Mouse (Mus musculus) testis, adult 2 months (tissue): ENCODE measurements at regions not wholly inside any gene's neighbourhood (a gene's known extent, or its start where the extent isn't known, plus 50 kb on each side); places are given as distances from the start of the nearest gene placed in this dataset.

Experiments
- H3K27ac ChIP-seq: fragments of 200-500 bp; 2 replicates; pipeline ENCODE4 v1.5.1; 2012; ENCODE audit warnings: low read depth, low read length; ENCODE audit not compliant: control insufficient read depth, insufficient read depth
- H3K27me3 ChIP-seq: fragments of 200-500 bp; 2 replicates; pipeline ENCODE4 v1.6.1; 2012; ENCODE audit warnings: mild to moderate bottlenecking, low read length, moderate library complexity; ENCODE audit not compliant: control insufficient read depth, insufficient read depth
- H3K36me3 ChIP-seq: fragments of 200-500 bp; 2 replicates; pipeline ENCODE4 v1.6.1; 2012; ENCODE audit warnings: mild to moderate bottlenecking, low read length; ENCODE audit not compliant: control insufficient read depth, insufficient read depth
- H3K4me1 ChIP-seq: fragments of 200-500 bp; 2 replicates; pipeline ENCODE4 v1.6.1; 2012; ENCODE audit warnings: low read length; ENCODE audit not compliant: control insufficient read depth, insufficient read depth
- H3K4me3 ChIP-seq: fragments of 200-500 bp; 2 replicates; pipeline ENCODE4 v1.5.1; 2012; ENCODE audit warnings: low read depth, mild to moderate bottlenecking, low read length, moderate library complexity, mixed read lengths; ENCODE audit not compliant: control insufficient read depth
- CTCF ChIP-seq: fragments of 200-500 bp; IDR thresholded peaks from 2 replicates; pipeline ENCODE4 v1.5.1; 2012; ENCODE audit warnings: low read depth, mild to moderate bottlenecking, inconsistent platforms, low read length, moderate library complexity; ENCODE audit not compliant: control insufficient read depth, insufficient read depth, insufficient replicate concordance
- POLR2A ChIP-seq: fragments of 200-500 bp; IDR thresholded peaks from 2 replicates; pipeline ENCODE4 v1.6.1; 2012; ENCODE audit warnings: low read depth, mild to moderate bottlenecking, inconsistent platforms, low read length, moderate library complexity; ENCODE audit not compliant: control insufficient read depth

DNA sequence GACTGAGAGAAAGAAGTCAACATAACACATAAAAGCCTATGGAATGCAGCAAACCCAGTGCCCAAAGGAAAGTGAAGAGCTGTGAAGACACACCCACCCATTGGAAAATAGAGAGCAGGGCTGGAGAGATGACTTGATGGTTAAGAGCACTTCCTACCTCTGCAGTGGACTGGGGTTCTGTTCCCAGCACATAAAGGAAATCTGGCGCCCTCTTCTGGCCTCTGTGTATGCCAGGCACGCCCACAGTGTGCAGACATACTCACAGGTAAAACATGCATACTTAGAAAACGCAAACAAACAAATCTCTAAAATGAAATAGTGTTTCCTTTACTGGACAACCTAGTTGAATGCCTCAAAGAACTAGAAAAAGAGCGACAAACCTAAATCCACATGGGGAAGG lies 440.4 kb downstream of the Fgf9 start:
- H3K4me1 ChIP-seq: no peaks in the 10 kb centered on the region
- H3K27ac ChIP-seq: no peak overlapping the region
- H3K4me3 ChIP-seq: no peak overlapping the region
- no peaks in the 10 kb centered on the region for H3K27me3 ChIP-seq
- H3K36me3 ChIP-seq: no peaks in the 10 kb centered on the region
- TF ChIP-seq POLR2A (no peak), CTCF (peak; percentile 31; the same call in 1 of the 2 replicates)

- H3K27me3 ChIP-seq: no peaks in the 10 kb centered on the region
- no peak overlapping the region for H3K4me3 ChIP-seq
- H3K36me3 ChIP-seq: no peaks in the 10 kb centered on the region
- H3K4me1 ChIP-seq: no peaks in the 10 kb centered on the region
- TF ChIP-seq CTCF: no peak
- no peak for TF ChIP-seq POLR2A
- no peak overlapping the region for H3K27ac ChIP-seq
Measured at GRCm38 (mm10) chr14:58509106-58509505, 438.8 kb downstream of the Fgf9 start.

DNA sequence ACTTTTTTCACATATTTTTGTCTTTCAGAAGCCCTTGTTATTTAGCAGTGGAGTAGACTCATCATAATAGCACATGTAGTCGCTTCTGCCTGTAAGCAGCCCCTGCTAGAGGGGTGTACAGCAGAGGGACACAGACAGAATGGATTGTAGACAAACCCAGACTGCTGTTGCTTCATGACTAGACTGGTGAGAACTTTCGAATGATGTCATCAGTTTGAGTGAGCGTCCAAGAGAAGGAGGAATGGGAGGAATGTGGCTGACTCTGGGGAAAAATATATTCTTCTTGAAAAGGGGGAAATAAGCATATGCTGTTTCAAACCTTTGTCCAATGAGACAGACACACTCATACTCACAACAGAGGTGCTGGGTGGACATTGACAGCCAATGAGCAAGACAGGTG lies 436.1 kb downstream of the Fgf9 start:
- H3K4me3 ChIP-seq: no peak overlapping the region
- no peak overlapping the region for H3K27ac ChIP-seq
- no peaks in the 10 kb centered on the region for H3K27me3 ChIP-seq
- TF ChIP-seq POLR2A: no peak
- no peak for TF ChIP-seq CTCF
- no peaks in the 10 kb centered on the region for H3K36me3 ChIP-seq
- no peaks in the 10 kb centered on the region for H3K4me1 ChIP-seq

DNA sequence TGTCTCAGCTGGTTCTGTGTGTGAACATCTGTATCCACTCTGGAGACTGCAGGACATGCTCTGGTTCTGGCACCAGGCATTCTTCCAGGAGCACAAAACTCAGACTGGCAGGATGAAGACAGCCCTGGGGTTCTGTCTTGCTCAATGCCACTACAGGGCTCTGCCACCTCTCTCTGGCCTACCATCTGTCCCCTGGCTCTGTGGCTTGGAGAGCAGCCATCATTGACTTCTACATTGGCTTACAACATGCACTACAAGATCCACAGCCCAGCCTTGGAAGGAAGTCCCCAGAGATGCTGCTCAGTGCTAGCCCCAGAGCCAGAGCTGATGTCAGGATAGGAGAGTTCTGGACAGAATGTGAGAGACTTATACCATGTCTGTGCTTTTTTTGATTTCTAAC lies 435.5 kb downstream of the Fgf9 start:
- Histone ChIP-seq H3K4me3 (no peak overlapping the region), H3K4me1 (no peaks in the 10 kb centered on the region), H3K27ac (no peak overlapping the region), H3K27me3 (no peaks in the 10 kb centered on the region), H3K36me3 (no peaks in the 10 kb centered on the region)
- TF ChIP-seq CTCF: no peak

GRCm38 (mm10) chr14:58502890-58503289 lies 432.5 kb downstream of the Fgf9 start:
- H3K27ac ChIP-seq: no peak overlapping the region
- H3K4me1 ChIP-seq: no peaks in the 10 kb centered on the region
- TF ChIP-seq POLR2A: no peak
- no peak for TF ChIP-seq CTCF
- H3K36me3 ChIP-seq: no peaks in the 10 kb centered on the region
- H3K4me3 ChIP-seq: no peak overlapping the region
- no peaks in the 10 kb centered on the region for H3K27me3 ChIP-seq

DNA sequence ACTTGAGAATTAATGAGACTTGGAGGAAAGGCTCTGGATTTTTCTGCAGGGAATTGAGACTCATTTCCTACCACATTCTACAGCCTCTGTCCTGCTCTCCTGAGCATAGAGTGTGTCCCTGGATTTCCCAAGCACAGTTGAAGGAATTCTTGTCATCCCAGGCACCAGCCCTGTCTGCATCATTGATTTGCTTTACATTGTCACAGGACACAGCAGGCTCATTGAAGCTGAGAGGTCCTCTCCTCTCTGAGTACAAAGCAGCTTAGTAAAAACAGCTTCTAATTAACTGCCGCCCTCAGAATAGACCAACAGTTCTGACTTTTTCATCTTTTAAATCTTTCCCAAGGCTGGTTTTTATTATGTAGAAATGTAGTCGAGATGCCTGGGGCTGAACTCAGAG lies 429.7 kb downstream of the Fgf9 start:
- H3K4me1 ChIP-seq: no peaks in the 10 kb centered on the region
- H3K27ac ChIP-seq: no peak overlapping the region
- no peak overlapping the region for H3K4me3 ChIP-seq
- H3K27me3 ChIP-seq: no peaks in the 10 kb centered on the region
- H3K36me3 ChIP-seq: no peaks in the 10 kb centered on the region
- no peak for TF ChIP-seq CTCF
- TF ChIP-seq POLR2A: no peak

GRCm38 (mm10) chr14:58499501-58499900 lies 429.2 kb downstream of the Fgf9 start:
- no peaks in the 10 kb centered on the region for H3K4me1 ChIP-seq
- no peak for TF ChIP-seq CTCF
- H3K27ac ChIP-seq: no peak overlapping the region
- H3K36me3 ChIP-seq: no peaks in the 10 kb centered on the region
- no peaks in the 10 kb centered on the region for H3K27me3 ChIP-seq
- H3K4me3 ChIP-seq: no peak overlapping the region

- no peak overlapping the region for H3K4me3 ChIP-seq
- TF ChIP-seq CTCF: no peak
- no peak for TF ChIP-seq POLR2A
- no peaks in the 10 kb centered on the region for H3K4me1 ChIP-seq
- H3K36me3 ChIP-seq: no peaks in the 10 kb centered on the region
- no peaks in the 10 kb centered on the region for H3K27me3 ChIP-seq
- no peak overlapping the region for H3K27ac ChIP-seq
Measured at GRCm38 (mm10) chr14:58499071-58499470, 428.7 kb downstream of the Fgf9 start.
